Mouse (Mus musculus): ENCODE measurements around the gene Nrxn3.

Nrxn3 gene

DNA sequence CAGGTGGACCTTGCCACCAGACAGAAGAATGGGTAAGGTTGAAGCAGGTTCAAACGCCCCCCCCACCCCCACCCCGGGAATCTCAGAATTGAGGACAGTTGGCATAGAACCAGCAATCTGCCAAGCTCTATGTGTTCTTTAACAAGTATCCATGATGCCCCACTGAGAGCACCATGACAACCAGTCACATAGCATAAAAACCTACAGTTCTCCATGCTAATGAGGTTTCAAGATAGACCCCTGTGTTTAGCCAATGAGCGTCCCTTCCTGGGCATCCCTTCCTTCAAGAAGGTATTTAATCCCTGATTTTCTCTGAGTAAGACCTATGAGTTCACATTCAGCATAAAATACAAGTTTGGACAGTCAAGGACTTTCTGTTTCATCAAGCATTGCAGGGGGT lies 938.5 kb downstream of the Nrxn3 start:
- DNase-seq (ENCODE audit: extremely low spot score, low read depth, low spot score) = no peak

DNA sequence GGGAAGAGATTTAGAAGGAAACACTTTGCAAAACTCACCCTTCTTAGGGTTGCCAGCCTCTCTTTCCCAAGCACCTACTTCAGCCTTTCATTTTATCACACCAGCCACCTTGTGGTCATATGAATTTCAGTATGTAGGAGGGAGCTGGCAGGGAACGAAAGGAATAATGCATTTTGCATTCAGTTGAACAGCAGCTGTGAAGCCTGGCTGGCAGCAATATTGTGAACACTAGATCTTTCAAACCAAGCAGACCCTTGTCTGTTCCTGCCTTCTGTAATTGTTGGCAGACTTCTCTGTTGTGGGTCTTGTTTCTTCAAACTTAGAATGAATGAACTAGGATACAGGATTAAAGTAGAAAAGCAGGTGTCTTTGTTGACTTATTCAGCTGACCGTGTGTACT lies 946.2 kb downstream of the Nrxn3 start:
- no peak for DNase-seq (ENCODE audit: extremely low spot score, low read depth, low spot score)

DNA sequence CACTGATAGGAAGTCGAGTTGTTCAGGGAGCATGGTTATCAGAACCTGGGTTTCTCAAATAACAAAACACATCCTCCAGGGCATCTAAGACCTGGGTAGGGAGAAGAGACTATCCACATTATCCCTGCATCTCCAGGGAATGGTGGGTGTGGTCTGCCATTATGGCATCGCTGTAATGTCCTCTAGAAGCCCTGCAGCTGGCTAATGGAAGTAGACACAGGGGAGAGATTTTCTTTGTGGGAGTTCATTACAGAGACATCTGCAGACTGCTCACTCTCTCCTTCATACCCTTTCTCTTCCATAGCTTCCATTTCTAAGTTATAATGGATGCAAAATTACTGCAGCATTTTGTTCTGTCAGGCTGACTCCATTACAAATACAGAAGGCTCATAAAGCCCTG lies 950.1 kb downstream of the Nrxn3 start:
- DNase-seq (ENCODE audit: extremely low spot score, low read depth, low spot score) = no peak

DNA sequence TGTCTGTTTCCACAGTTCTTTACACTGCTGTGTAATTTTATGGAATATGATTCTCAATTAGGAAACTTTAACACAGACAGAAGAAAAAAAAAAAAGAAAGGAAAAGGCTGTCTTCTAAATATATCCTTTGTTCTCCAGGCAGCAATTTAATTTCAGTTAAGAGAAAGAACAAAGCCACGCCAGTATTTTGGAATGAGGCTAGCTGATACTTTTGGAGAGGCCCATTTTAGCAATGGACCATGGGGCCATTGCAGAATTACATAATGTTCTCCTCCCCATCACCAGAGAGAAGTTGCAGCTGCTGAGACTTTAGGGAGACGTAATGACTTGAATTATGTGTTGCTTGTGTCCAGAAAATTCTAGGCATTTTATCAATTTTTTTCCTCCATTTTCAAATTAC lies 963.0 kb downstream of the Nrxn3 start:
- no peak for DNase-seq (ENCODE audit: extremely low spot score, low read depth, low spot score)

DNA sequence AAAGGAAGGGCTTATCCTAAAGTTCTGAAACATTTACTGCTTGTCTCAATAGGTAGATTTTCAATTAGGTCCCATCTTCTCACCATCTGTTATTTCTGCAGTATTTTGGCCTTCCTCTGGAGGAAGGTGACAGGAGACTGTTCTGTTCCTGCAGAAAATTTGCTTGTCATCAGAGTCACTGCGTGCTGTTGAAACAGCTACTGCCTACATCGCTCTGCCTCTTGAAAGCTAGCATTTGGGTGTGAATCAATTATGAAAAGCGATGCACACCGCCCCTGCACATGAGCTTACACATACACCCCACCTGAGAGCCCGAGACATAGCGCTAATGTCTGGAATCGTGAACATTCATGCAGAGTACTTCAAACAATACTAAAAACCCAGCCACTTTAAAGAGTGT lies 966.4 kb downstream of the Nrxn3 start:
- no peak for DNase-seq (ENCODE audit: extremely low spot score, low read depth, low spot score)

DNA sequence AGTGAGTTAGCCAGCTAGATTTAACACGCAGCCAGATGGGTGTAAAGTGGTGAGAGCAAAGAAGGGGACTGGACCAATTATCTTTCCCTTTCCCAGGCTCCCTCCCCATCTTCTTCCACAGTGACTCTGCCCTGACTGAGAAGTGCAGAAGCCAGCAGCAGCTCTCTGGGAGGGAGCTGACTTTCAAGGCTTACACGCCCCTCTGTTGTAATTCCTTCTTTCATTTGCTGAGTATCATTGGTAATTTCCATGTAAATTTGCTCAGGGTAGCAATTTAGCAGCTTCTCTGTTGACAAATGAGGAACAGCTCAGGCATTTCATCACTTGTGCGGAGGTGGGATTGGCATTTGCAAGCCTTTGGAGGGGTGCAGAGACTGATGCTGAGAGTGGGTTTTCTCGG lies 976.8 kb downstream of the Nrxn3 start:
- no peak for DNase-seq (ENCODE audit: extremely low spot score, low read depth, low spot score)

DNA sequence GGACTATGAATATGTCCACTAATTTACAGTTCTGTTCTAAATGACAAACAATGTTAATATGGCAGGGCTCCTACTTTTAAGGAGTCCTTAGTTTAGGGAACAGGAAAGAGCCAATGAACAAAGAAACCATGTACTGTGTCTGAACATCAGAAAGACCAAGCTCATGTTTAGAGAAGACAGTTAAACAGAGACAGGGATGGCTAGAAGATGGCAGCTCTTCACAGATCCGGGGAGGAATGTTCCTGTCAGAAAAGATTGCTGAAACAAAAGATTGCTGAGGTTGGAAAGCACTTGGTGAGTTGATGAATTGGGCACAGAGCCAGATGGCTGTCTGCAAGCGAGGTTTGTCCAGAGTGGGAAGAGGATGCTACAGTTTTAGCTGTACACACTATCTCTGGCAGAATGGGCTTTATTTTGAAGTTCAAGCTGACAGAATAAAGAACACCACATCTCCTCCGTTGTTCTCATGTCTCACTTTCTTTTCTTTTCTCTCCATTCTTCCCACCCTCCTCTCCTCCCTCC lies 978.3 kb downstream of the Nrxn3 start:
- DNase-seq (ENCODE audit: extremely low spot score, low read depth, low spot score) = no peak

DNA sequence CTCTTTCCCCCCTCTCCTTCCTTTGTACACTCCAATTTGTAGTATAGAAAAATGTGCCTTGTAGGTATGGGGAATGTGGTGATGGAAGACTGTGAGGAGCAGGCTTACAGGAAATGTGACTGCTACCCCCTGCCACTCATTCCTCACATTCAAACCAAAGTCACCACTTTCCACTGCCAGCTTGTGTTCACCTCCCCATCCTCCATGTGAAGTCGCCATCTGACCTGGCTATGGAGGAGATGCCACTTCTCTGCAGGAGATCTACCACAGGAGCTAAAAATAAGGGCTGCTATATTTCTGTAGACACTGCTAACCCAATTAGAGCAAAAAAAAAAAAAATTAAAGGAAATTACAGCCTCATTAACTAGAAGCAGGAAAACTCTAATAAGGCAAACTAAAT lies 980.3 kb downstream of the Nrxn3 start:
- no peak for DNase-seq (ENCODE audit: extremely low spot score, low read depth, low spot score)

DNA sequence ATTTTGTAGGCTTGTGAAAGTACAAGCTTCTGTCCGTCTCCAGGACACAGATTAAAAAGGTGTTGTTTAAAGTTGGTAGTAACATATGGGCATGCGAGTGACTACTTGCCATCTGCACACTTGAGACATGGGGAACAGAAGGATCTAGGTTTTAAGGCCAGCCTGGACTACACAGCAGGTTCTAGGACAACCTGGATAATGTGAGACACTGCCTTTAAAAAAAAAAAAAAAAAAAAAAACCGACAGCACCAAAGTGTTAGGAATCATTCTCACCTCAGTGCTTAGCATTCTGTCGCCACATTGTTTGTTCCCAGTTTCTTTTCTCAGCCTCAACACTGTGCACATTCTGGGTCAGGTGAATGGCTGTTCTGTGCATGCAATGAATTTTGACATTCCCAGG lies 985.2 kb downstream of the Nrxn3 start:
- DNase-seq (ENCODE audit: extremely low spot score, low read depth, low spot score) = no peak

DNA sequence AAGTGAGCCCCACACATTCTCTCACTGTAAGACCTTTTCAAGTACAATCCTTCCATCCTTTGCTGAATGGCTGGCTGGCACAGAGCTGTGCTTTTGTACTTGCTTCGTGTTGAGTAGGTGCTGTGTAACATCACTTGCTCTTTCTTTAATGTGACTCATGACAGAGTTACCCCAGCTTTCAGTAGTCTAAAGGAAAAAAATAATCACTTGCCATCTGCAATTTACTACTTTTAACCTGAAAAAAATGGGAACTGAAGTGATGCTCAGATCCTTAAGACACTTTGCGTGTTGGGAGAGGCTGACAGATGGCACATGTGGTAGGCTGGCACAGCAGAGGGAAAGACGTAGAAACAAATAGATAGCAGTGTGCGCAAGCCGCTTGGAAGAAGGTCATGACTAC lies 987.8 kb downstream of the Nrxn3 start:
- no peak for DNase-seq (ENCODE audit: extremely low spot score, low read depth, low spot score)

DNA sequence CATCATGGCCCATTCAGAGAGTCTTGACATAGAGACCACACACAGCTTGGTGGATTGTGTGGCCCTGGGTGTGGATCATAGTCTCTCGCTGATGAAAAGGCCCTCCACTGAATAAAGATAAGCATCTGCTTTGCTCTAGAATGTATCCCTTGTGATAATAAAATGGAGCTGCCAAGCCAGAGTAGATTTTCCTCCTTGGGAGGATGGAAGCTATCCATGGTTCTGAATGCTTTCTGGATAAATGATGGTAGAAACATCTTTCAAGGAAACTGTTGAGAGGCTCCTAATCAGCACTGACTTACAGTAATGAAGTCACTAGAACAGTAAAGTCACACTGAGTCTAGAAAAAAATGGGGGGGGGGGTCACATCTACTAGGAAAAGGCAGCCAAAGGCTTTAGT lies 989.1 kb downstream of the Nrxn3 start:
- no peak for DNase-seq (ENCODE audit: extremely low spot score, low read depth, low spot score)

DNA sequence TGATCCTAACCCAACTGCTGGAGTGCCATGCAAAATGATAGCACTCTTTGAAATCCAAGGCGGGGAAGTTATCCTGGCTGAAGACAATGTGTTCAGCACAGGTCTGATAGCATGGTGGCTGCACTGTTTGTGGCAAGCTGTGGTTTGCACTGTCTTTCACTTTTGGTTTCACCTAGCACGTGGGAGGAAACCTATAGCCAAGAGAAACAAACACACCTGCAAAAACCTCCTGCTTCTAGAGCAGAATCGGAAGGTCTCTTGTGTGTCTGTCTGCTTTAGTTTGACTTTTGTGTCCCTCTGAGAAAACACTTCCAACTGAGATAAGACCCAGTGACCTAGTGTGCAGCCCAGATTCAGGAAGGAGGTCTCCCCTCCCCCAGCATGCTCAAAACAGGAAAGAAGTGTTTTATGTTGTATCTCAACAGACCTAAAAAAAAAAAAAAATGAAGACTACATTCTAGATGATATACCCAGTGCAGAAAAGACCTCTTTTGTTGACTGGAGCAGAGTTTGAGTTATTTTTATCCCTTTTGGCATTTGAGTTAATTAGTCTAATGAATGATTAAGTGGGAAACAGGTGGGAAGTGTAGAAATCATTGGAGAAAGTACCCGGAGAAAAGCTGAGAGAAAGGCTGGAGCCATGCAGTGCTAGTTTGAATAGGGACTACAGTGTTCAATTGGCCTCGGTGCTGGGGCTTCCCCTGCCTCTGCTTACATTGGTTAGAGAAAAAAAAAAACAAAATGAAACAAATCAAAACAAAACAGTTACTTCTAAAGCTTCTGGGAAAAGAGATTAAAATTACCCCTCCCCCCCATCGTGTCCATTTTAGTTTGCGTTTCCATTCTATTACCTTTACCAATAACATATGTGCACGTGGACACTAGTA lies 996.8 kb downstream of the Nrxn3 start:
- no peak for DNase-seq (ENCODE audit: extremely low spot score, low read depth, low spot score)

DNA sequence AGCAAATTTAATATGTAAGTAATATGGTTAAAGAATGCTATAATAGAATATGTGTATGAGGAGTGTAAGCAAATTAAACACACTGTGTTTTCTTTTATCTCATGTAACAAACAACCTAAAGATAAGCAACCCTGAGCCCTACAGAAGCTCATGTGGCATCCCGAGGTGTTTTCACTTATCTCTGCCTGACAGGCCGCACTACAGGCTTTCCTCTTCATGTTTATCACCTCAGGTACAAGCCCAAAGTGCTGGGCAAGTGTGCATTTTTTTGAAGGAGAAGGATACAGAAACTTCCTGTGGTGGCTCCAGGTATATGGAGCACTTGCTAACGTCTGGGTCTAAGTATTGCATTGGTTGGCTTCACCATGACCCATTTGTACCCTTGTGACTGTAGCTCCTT lies 998.3 kb downstream of the Nrxn3 start:
- DNase-seq (ENCODE audit: extremely low spot score, low read depth, low spot score) = no peak

DNA sequence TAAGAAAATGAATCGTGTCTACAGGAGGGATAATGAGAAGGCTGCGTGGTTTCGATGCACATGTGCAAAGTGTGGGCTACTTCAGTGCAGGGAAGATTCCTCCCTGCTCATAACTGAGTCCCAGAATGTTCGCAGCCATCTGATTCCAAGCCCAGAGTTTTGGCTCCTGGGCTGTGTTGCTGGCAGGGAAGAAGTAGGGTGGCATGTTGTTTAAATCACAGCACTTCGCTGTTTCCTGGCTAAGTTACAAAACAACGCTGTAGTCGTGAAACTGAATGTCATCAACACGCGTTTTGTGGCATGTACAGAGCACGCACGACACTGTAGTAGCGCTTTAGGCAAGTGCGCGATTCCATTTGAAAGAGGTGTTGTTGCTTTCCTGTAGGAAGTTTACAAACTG lies 999.8 kb downstream of the Nrxn3 start:
- no peak for DNase-seq (ENCODE audit: extremely low spot score, low read depth, low spot score)

DNA sequence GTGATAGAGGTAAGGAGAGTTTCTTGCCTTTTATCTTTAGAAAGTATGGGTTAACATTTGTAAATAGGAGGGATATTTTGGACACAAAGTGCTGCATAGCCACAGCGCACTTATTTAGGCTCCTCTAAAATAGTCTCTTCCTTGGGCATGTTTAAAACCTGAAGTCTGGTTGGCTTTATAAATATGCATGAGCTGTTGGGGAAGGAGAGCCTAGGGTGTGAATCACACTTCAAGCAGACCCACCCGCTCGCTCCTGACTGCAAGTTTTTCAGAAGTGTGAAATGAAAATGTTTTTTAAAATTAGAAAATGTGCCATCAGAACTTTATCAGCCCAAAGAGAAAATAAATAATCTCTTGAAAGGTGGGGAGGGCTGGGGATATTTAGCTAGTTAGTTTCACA lies 1001.4 kb downstream of the Nrxn3 start:
- no peak for DNase-seq (ENCODE audit: extremely low spot score, low read depth, low spot score)

DNA sequence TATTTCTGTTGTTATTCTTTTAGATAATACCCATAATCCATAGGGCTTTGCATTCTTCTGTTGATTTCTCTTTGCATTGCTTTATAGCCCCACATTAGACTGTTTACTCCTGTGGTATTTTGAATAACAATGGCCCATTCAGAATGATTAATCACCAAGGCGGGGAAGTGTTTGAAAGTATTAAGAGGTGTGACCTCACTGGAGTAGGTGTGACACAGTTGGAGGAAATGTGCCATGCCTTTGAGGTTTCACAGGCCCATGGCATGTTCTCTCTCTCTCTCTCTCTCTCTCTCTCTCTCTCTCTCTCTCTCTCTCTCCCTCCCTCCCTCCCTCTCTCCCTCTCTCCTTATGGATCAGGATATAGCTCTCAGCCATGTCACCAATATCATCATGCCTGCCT lies 1019.6 kb downstream of the Nrxn3 start:
- no peak for DNase-seq (ENCODE audit: extremely low spot score, low read depth, low spot score)

DNA sequence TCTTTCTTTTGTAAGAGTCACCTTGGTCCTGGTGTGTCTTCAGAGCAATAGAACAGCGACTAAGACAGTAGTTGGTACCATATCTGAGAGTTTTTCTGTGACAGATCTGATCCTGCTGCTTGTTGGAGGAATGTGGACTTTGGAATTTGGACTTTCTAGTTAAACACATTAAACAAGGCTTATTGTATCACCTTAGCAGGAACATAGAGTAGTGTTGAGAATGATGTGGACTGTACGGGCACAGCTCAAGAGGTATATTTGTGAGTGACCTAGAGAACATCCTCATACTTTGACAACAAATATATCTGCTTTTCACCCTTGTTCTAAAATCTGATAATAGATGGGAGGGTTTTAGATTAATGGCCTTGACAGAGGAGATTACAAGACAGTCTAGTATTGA lies 1020.1 kb downstream of the Nrxn3 start:
- DNase-seq (ENCODE audit: extremely low spot score, low read depth, low spot score) = no peak

DNA sequence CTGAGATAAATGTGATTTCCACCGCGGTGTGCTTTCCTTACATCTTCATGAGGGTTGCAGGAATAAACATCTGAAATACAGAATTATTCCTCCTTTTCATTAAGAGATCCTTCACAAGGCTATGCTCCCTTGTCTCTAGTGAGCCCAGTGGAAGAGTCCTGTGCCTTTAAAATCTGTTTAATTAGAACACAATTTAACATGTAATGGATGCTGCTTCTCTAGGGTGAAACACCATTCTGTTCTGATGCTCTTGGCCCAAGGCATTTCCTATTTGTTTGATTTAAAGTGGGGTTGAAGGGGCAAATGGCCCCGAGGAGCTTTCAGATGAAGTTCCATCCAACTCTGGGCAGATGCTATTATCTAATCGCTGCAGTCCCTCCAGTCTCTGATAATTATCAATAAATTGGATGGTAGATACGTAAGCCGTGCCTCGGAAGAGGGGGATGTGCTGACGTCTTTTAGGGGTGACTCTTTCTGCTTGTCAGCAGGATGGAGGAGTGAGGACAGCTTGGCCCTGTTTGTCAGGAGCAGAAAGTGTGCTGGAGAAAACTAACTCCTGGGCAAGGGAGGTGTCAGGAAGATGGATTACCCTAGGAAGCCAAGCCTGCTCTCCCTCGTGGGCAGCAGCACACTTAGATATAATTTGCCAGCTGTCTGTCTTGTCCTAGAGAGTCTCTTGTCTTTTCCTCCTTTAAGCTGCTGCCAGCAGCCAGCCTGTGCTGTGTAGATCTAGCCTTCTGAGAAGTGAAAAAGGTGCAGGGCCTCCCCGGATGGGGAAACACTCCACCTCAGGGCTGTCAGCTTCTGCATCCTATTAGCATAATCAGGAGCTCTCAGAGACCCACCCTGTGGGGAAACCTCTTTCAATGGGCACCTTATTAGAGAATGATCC lies 1041.8 kb downstream of the Nrxn3 start:
- no peak for DNase-seq (ENCODE audit: extremely low spot score, low read depth, low spot score)

DNA sequence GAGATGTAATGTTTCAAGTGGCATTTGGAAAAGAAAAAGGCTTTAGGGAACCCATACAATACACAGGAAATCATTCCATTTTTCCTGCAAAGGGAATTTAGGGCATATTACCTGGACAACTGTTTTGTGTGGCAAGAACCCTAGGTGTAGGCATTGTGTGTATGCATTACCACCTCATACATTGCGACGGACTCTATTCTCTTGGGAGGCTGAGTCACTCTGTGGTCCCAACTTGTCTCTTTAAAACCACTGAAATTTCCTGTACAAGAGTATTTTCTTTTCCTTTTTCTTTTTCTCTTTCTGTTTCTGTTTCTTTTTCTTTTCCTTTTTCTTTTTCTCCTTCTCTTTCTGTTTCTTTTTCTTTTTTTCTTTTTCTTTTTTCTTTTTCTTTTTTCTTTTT lies 1042.5 kb downstream of the Nrxn3 start:
- DNase-seq (ENCODE audit: extremely low spot score, low read depth, low spot score) = no peak

DNA sequence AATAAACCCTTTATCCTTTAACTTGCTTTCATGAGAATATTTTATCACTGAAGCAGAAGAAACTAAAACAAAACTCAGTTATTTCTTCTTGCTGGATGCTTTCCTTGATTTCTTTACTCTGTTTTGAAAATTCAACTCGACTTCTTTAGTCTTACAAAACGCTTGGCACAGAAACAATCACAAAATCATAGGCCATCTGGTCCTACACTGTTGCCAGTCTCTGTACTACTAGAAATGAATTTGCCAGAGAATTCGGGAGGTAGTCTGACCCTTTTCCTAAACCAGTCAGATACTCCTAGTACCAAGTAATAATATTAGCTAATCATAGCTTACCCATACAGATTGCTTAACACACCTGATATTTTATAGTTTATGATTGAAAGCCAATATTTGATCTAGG lies 1066.1 kb downstream of the Nrxn3 start:
- DNase-seq (ENCODE audit: extremely low spot score, low read depth, low spot score) = no peak

DNA sequence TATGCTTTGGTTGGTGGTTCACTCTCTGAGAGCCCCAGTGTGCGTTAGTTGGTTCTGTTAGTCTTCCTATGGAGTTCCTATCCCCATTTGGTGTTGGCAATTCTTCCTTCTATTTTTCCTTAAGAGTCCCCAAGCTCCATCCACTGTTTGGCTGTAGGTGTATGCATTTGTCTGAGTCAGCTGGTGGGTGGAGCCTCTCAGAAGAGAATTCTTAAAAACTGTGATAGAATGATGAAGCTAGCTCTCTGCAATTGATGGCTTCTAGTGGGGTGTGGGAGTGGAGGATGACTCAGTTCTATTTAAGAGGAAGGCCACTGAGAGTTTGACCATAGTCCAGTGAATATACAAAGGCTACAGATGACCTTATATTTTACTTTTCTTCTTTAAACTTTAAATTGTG lies 1067.3 kb downstream of the Nrxn3 start:
- DNase-seq (ENCODE audit: extremely low spot score, low read depth, low spot score) = no peak

DNA sequence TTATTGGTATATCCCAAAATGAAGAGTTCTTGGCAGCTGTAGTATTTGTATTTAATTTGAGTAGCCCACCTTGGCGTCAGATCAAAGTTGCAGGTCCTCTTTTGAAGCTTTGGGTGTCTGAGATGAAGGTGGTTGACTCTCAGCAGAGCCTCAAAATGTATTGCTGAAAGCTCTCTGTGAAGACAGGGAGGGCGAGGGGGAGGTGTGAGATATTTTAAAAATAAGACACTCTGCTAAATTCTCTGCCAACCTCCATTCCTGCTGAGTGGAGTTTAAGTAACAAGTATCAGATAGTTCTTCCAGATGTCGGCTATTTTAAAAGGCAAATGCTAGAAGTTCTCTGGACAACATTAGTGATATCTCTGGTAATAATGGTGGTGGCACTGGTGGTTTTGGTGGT lies 1069.2 kb downstream of the Nrxn3 start:
- no peak for DNase-seq (ENCODE audit: extremely low spot score, low read depth, low spot score)

Data from hindlimb bud, embryonic 11.5 days (tissue).